Mouse (Mus musculus) lung, postnatal 0 days (tissue): ENCODE measurements around the gene Entpd3.

Experiments
- CTCF ChIP-seq: IDR thresholded peaks from 2 replicates; pipeline ENCODE4 v1.5.1; 2016; ENCODE audit warnings: antibody characterized with exemption, mild to moderate bottlenecking
- EP300 ChIP-seq: IDR thresholded peaks from 2 replicates; pipeline ENCODE4 v1.6.1; 2016; ENCODE audit warnings: antibody characterized with exemption, mild to moderate bottlenecking, control low read depth

GRCm38 (mm10) chr9:120614059-120614458 is 74.4 kb downstream of the Entpd3 start:
- TF ChIP-seq EP300: no peak
- TF ChIP-seq CTCF: no peak
